Mouse (Mus musculus) stomach, postnatal 0 days (tissue): ENCODE data around the gene Rasgef1c.

Experiments
- CTCF ChIP-seq: IDR thresholded peaks from 2 replicates; pipeline ENCODE4 v1.5.1; 2016; ENCODE audit warnings: antibody characterized with exemption, low read depth, mild to moderate bottlenecking, moderate library complexity
- EP300 ChIP-seq: optimal IDR thresholded peaks from 2 replicates; pipeline ENCODE3; 2016; ENCODE audit warnings: antibody characterized with exemption

DNA sequence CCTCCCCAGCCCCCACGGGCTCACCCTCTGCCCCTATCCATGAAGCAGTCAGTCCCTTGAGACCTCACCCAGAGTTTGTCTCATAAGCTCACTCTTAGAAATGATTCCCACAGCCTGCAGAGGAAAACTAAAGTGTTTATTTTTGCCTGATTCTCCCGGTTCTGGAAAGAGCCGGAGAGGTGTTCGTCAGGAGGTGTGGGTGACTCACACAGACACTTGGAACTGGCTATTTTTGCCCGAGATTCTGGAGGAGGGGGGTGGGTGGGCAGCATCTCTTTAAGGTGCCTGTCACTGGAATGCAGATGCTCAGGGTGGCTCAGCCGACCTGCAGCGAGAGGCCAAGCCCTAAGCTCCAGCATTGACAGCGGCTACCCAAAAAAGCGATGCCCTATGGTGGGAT, 34.8 kb downstream of the Rasgef1c start:
- TF ChIP-seq EP300 (no peak), CTCF (no peak)
